Mouse (Mus musculus): ENCODE results near the gene Tor1a. TPM values are rescaled to one million over a fixed set of nuclear protein-coding genes. Genes with fewer than 3 reads are reported as not detected.

The Tor1a gene
- 10 to 100 TPM; 63.1 to 67.7 TPM for polyA plus RNA-seq (2017; shearing (Covaris generic))

GRCm38 (mm10) chr2:30967352-30968327, at the start of gene Tor1a:
Tor1a (minus strand) TSS chr2:30967933.
- ATAC-seq = peak; percentile 85

- ATAC-seq = no peak
These were observed 45.8 kb upstream of the Tor1a start for GRCm38 (mm10) chr2:31013371-31014120.

GRCm38 (mm10) chr2:31007208-31007607, 39.5 kb upstream of the Tor1a start:
- ATAC-seq = no peak

GRCm38 (mm10) chr2:31006434-31006833, 38.7 kb upstream of the Tor1a start:
- ATAC-seq = no peak

- ATAC-seq = no peak
These were observed 37.7 kb upstream of the Tor1a start for GRCm38 (mm10) chr2:31005453-31005852.

GRCm38 (mm10) chr2:31002857-31003256, 35.1 kb upstream of the Tor1a start:
- ATAC-seq = no peak

GRCm38 (mm10) chr2:30998443-30999260, 30.9 kb upstream of the Tor1a start:
- ATAC-seq = no peak

- peak; percentile 59 for ATAC-seq
These were observed 27.8 kb upstream of the Tor1a start for GRCm38 (mm10) chr2:30995432-30995996.

- ATAC-seq = no peak
These were observed 27.1 kb upstream of the Tor1a start for GRCm38 (mm10) chr2:30994853-30995252.

- no peak for ATAC-seq
These were observed 22.5 kb upstream of the Tor1a start for GRCm38 (mm10) chr2:30990221-30990620.

GRCm38 (mm10) chr2:30985111-30986020, 17.6 kb upstream of the Tor1a start:
- ATAC-seq = no peak

GRCm38 (mm10) chr2:30983024-30983423, 15.3 kb upstream of the Tor1a start:
- ATAC-seq = no peak

GRCm38 (mm10) chr2:30981790-30982513, 14.2 kb upstream of the Tor1a start, which contains the start of the genes BC005624 and Usp20:
BC005624 (minus strand) TSS chr2:30982201.
Usp20 (plus strand) TSS chr2:30982279.
- ATAC-seq = peak; percentile 97

- ATAC-seq = peak; percentile 27
These were observed 907 bp downstream of the Tor1a start for GRCm38 (mm10) chr2:30966826-30967225.

- ATAC-seq = no peak
These were observed 2.1 kb downstream of the Tor1a start for GRCm38 (mm10) chr2:30965627-30966026.

GRCm38 (mm10) chr2:30962570-30963254, 5.0 kb downstream of the Tor1a start:
- ATAC-seq = no peak

GRCm38 (mm10) chr2:30959856-30960255, 7.9 kb downstream of the Tor1a start:
- no peak for ATAC-seq

- no peak for ATAC-seq
These were observed 9.0 kb downstream of the Tor1a start for GRCm38 (mm10) chr2:30958726-30959125.

GRCm38 (mm10) chr2:30957511-30957910, 10.2 kb downstream of the Tor1a start:
- ATAC-seq = no peak

- no peak for ATAC-seq
These were observed 12.9 kb downstream of the Tor1a start for GRCm38 (mm10) chr2:30954797-30955196.
